Mouse (Mus musculus): ENCODE measurements at regions not wholly inside any gene's neighbourhood (a gene's known extent, or its start where the extent isn't known, plus 50 kb on each side); places are given as distances from the start of the nearest gene placed in this dataset.

DNA sequence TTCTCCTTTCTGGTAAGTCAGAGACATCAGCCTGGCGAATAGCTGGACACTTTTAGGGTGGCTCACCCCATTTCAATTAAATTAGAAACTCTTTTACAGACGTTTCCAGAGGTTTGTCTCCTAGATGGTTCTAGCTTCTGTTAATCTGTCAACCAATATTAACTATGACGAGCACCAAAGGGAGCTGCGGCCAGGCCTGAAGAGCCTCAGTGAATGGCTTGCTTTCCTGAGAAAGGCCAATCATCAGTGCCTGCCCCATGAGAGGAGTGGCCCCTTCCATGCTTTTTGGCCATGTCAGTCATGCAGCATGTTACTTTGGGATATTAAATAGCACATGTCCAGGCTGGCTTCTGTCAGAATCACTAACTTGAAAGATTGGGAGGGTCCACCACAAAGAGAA lies 296.6 kb upstream of the Id2 start:
- DNase-seq (ENCODE audit: low spot score in 2 of 2): no peak

DNA sequence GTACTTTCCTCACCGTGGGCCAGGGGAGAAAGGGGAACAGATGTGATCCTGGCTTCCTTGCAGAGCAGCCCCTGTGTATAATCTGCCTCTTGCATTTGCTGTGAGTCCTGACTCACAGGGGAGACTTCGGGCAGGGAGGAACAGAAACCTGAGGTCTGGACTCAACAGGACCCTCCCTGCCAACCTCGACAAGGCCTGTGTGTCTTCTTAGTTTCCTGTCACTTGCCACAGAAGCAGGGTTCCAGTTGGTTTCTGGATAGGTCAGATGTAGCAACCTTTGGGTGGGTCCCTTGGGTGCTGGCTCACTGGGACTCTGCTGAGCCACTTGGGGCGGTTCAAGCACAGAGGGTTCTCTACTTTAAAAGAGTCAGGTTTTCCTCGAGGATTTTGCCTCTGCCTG lies 292.3 kb upstream of the Id2 start:
- DNase-seq (ENCODE audit: low spot score in 2 of 2): no peak

DNA sequence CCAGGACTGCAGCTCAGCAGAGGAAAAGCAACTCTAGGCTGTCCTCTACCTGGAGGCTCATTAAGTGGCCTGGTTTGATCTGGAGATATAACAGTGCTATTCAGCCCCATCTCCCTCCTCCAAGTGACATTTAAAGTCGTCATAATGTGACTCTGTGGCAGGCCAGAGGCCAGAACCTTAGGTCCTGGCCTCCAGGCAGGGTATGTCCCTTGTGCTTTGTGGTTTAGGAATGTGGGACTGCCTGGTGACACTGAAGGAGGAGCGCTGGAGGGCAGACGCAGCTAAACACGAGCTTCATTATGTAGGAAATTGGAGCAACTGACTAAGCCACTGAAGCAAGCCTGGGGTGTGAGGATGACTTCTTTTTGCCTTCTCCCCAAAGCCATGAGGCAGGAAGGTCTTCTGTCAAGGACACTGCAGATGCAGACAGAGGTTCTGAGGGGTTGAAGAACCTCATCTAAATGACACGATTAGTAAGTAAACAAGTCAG lies 290.9 kb upstream of the Id2 start:
- no peak for DNase-seq (ENCODE audit: low spot score in 2 of 2)

DNA sequence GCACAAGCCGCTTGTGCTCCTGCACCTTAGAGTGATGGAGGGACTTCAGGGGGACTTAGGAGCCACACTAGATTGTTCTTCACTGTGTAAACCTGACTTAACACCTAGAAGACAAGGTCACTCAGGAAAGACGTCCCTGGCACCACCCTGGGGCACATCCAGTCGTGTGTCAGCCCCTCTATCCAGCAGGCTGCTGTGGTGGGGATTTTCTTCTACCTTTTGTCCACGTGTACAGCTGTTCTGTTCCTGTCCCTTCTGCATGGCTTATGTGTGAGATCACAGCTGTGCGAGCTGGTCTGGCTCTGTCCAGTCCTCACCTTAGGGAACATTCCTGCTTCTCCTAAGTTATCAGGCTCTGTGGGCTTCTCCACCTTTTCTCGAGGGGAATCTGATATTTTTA lies 286.0 kb upstream of the Id2 start:
- DNase-seq (ENCODE audit: low spot score in 2 of 2): no peak

DNA sequence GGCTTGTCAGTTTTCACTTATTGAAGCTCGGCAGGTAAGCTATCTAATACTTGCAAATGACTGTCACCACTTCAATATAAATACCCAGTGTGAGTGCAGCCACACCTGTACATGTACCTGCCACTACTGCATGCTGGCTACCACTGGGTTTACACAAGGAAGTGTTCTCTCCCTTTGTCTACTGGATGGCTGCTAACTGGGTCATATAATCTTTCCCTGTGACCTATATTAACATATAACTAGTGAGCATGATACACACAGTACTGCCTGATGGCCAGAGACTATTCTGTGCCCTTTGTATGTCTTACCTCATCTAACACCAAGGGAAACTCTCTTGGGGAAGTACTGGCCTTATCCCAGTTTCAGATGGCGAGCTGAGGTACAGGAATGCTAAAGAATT lies 285.5 kb upstream of the Id2 start:
- DNase-seq (ENCODE audit: low spot score in 2 of 2): no peak

DNA sequence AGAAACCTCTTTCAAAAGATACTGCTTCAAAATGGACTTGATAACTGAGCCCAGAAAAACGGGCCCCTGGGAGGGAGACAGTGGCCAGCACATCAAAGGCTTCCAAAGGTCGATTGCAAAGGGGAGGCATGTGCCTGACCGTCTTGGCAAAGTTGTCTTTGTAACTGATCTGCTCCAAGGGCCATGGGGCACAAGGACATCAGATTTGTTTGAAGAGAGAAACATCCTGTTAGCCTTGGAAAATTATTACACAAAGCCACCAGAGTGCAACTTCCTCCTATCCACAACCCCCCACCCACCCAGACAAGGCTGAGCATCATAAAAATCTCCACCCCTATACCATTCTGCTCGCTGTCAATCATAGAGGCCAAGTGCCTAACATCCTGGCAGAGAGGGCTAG lies 284.7 kb upstream of the Id2 start:
- no peak for DNase-seq (ENCODE audit: low spot score in 2 of 2)

DNA sequence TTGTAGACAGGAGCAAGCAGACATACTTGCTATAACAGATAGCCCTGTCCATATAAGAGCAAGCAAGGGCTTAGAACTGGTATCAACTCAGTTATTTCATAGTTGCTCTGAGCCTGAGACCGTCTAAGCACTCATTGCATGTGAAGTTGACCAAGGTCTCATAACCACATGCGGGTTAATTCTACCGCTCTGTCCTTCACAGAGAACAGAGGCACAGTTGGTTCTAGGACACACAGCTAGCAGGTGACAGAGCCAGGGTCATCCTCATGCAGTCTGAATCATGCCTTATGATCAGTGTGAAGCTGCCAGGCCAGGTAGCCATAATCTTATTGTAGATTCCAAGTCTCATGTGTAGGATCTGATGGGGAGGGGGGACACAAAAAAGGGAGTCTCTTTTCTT lies 283.1 kb upstream of the Id2 start:
- no peak for DNase-seq (ENCODE audit: low spot score in 2 of 2)

DNA sequence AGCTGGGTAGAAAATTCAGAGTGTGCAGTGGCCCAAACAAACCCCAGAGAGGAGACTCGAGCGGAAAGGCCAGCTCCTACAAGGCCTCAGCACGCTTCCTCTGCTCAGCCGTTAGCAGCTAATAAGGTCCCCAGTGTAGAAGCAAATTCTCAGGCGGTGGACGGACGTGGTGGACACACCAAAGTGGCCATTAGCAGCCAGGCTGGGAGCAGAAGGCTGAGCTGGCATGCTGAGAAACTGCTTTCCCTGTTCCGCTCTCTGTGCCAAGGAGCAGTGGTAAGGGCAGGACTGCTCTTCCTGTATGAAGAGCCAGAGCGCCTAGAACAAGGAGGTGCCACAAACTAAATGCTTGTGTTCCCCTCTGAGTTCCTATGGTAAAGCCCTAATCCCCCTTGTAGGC lies 282.1 kb upstream of the Id2 start:
- no peak for DNase-seq (ENCODE audit: low spot score in 2 of 2)

DNA sequence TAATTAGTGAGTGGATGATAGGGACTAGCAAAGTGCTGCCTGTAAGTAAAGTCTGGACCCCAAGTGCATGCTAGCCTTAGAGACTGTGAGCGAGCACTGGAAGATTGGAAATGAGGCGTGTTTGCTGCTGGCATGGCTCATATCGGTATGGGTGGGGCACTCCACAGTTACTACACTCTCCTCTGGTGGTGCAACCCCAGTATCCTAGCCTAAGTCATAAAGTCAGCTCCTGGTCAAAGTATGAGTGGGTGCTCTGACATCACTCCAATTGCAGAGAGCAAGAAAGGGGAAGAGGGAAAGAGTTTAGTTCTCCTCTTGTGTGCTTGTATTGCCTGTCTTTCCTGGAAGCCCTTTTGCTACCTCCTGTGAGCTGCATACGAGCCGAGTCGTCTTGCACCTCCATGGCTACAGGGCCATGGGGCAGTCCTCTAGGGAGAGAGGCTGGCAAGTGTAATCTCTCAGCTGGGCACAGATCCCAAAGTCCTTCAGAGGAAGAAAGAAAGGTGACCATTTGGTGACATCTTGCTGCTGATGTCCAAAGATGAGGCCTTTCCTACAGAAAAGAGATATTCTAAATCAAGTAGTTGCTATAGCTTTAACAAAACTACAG lies 281.2 kb upstream of the Id2 start:
- no peak for DNase-seq (ENCODE audit: low spot score in 2 of 2)

DNA sequence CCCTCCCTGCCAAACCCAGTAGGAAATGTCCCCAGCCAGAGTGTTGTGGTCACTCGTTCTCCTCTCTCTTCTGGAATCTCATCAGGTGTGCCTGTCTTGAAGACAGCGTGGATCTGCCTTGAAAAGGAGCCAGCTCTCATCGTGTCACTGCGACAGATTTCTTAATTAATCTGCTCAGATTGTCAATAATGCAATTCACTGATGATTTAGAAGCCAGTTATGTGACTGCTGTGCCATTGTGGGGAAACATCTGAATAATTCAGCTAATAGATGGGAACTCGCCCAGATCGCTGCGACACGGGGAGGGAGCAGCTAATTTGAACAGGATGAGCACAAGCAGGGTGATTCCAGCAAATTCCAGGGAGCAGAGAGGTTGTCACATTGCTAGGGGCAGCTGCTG lies 279.5 kb upstream of the Id2 start:
- no peak for DNase-seq (ENCODE audit: low spot score in 2 of 2)

DNA sequence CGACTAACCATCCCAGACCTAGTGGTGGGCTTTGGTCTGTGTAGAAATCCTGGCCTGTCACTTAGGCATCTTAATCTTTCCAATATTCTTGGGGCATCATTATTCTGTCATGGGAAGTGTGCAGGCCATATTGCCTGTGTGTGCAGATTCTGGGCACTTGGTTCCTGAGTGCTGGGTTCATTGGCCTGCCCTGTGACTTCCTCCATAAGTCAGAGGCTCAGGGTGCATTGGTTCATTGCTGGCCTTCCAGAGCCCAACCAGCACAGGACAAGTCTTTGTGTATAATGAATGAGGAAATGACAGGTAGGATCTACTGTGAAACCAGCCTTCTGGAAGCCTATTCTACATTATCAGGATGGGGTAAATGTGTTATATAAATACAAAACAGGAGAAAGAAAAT lies 270.6 kb upstream of the Id2 start:
- no peak for DNase-seq (ENCODE audit: low spot score in 2 of 2)

DNA sequence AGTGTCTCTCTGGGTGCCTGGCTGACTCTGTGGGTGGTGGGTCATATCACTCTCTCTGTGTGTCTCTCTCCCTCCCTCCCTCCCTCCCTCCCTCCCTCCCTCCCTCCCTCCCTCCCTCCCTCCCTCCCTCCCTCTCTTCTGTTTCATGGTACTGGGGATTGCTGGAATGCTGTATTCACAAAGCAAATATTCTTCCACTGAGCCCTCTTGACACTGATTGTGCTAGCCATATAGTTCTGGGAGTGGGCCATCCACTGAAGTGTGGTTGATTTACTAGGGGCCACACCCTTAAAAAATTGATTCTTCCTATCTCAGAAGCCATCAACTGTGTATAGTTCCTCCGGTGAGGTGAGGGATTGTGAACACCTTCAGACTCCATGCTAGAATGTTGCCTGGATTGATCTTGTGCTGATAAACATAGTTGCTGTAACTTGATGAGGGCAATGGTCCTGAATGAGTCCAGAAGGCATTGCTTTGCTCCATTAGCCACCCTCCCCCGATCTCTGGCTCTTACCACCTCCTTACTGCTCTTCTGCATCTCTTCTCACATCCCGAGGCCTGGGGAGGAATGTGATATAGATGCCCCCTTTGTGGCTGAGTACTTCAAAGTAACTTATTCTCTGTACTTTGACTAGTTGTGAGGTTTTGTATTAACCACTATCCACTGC lies 268.8 kb upstream of the Id2 start:
- no peak for DNase-seq (ENCODE audit: low spot score in 2 of 2)

DNA sequence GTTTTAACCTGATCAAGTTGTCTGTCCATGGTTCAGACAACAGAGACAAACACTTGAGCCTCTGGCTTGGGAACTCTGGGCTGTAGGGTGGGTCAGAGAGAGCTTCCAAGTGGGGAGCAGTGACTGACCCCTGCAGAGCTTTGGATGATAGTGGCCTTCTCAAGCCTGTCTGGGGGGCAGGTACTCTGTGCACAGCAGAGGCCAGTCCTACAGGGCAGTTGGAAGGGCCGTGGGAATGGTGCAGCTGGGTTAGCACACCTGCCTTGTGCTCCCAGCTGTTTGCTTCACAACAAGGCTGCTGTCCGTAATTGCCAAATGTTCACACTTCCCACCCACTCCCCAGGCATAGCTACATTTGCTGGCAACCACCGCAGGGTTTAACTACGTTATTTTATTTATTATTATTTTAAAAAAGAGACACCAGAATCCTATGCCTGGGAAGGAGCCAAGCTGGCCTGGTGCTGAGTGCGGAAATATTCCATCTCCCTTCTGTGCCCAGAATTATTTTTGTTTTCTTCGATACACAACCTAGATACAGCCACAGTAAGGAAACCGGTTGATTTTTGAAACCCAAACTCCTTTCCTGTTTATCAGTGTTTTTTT lies 268.1 kb upstream of the Id2 start:
- no peak for DNase-seq (ENCODE audit: low spot score in 2 of 2)

DNA sequence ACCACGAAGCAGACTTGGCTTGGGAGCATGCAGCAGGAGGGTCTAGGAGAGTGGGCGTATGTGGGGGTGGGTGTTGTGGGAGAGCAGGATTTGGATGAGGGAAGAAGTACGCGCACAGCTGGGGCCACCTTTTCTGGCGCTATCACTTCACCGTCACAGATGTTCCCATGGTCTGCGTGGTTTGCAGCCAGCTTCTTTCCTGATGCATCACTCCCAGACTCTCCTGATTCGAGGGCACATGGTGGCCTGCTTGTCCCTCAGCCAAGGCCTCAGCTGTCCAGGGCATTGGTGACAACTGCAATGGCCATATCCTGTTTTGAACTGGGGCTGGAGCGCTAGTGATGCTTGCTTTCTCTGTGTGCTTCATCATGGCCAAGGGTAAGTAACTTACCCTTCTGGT lies 266.9 kb upstream of the Id2 start:
- no peak for DNase-seq (ENCODE audit: low spot score in 2 of 2)

DNA sequence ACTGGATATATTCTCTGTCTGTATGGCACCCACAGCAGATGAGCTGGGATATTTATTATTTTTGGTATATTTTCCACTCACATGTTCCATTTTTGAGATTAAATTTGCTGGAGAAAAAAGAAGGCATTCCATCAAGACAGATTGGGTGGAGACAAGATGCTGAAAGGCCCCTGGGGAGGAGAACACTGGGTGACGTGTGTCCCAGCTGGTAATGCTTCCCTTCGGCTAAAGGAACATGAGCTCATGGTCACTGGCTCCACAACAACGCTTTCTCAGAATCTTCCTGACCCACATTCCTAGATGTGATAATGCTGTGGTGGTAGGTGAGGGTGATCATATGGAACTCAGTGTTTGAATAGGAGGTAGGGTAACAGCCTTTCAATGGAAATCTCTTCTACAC lies 266.4 kb upstream of the Id2 start:
- no peak for DNase-seq (ENCODE audit: low spot score in 2 of 2)

DNA sequence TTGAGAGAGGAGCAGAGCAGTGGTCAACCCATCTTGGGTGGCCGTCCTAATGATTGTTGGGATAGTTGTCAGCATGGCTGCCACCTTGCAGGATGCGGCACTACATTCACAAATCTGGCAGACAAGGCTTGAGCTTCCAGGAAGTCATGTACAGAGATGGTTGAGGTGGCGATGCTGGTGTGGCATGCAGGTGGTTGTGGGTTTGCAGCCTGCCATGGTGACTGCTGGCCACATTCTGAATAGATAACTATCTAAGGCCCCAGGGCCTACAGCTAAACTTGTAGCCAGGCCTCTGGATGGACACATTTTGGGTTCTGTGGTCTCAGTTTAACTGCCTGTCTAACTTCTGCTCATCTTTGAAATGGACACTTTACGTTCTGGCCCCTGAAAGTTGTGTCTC lies 265.8 kb upstream of the Id2 start:
- no peak for DNase-seq (ENCODE audit: low spot score in 2 of 2)

DNA sequence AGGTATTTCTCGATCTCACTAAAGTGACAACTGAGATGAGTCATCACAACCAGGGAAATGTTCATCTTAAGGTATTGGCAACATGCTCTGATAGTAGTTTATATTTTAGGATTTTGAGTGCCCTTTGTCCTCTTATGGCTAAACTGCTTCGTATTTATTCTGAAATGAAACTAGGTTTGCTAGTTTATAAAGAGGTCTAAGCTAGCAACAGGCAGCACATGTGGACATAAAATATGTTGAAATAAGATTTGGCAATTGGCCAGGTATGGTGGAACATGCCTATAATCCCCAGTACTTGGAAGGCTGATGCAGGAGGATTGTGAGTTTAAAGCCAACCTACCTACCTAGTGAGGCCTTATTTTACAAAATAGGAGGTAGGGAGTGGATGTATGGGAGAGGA lies 263.8 kb upstream of the Id2 start:
- DNase-seq (ENCODE audit: low spot score in 2 of 2): no peak

DNA sequence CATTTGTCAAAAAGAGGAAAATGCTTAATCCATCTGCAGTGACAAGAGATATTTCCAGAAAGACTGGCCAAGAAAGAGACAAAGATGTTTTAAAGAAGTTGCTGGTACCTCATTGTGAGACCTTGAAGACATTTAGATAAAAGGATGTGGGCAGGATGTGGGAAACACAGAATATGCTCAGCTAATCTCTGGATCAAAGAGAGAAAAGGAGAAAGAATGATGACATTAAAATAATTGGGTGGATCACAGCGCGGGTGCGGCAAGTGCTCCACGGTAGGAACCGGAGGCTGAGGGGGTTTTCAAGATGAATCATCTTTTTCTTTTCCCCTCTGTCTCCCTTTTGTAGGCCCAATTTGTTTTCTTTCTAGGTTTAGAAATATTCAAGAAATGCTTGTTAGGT lies 263.0 kb upstream of the Id2 start:
- DNase-seq (ENCODE audit: low spot score in 2 of 2): no peak

DNA sequence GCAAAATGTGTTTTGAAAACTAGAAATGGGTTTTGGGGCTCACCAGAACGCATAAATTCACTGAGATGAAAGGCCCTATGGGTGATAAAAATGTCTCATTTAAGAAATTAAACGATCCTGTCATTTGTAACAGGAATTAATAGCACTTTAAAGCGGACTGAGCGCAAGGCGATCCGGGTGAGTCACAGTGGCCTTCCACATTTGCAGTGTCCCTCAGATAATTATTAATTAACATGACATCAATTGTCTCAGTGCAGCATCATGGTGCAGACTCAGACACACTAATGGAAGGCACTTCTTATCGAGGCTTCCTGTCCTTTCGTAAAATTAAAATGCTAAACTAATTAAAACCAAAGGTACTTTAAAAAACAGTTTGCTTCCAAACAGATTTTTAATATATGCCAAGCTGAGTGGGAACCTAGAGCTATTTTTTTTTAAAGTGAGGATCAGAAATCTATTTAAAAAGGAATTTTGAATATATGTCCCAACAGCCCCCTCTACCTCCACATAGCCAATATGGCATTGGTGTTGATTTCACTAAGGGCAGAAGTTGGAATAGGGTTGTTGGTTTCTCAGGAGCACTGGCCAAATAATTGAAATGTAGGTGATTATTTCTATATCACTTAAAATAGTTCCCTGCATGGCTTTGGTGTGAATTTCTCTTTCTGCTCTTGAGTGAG lies 262.0 kb upstream of the Id2 start:
- DNase-seq (ENCODE audit: low spot score in 2 of 2): no peak

DNA sequence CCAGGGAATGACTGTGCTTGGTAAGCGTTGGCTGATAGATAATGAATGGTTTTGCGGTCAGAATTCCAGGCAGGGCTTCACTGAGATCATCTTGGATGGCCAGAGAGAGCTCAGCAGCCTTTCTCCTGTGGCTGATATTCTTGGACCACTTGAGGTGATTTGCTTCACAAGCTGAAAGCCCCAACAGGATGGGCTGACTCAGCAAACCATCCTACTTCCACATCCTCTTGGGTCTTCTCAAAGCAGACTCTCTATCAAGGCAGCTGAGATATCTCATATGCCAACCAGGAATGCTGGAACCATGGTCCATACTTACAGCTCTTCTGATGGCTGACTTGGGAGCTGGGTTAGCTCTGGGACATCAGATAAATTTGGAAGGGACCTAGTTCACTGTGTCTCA lies 259.8 kb upstream of the Id2 start:
- DNase-seq (ENCODE audit: low spot score in 2 of 2): no peak

DNA sequence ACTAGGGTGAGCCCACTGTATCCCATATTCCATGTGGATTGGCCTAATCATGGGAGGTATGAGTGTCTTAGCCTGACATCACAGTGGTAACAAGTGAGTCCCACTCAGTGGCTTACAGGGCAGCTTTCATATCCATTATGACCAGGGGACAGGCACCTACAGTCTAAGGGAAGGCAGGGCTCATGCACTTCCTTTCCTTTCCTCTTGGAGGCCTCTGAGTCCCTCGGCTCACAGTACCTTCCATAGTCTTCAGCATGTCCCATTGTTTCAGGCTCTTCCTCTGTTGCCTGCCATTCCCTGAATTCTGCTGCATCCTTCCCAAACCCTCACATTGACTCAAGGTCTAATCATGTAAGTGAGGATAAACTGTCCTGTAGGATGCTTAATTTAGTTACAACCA lies 258.3 kb upstream of the Id2 start:
- DNase-seq (ENCODE audit: low spot score in 2 of 2): no peak

DNA sequence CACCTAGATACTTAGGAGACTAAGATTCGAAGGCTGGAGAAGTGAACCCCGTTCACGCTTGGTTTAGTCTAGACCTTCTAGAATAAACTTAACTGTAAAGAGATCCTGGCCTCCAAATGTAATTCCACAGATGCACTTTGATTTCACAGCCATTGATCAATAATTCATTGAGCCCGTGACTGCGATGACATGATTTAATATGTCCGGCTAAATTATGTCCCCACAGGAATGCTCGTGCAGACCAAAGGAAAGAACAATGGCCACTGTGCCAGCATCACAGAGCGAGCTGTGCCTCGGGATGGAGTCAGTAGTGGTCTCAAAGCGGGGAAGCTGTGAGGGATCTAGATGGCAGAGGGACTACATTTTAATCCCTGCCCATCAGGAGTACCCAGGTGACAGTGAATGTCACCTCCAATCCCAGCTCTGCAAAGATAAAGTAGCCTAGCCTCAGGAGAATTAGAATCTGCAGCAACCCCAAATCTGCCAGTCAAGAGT lies 256.5 kb upstream of the Id2 start:
- DNase-seq (ENCODE audit: low spot score in 2 of 2): no peak

DNA sequence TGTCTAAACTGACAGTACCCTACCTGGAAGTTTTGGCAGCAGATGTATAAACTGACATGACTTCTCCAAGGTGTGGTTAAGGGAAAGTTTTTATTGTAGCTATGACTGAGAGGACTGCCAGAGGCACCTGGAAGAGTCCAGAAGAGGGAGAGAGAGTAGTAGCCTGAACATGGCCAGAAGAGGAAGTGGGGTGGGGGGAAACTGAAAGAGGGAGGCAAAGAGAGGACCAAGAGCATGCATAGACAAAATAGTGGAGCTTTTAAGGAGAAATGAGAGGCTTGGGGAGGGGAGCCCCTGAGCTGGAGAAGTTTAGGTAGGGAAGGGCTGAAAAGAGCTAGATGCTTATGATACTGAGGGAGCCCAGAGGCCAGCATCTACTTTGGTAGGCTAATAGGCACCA lies 255.2 kb upstream of the Id2 start:
- no peak for DNase-seq (ENCODE audit: low spot score in 2 of 2)
